Comparison of ENCODE assay signal across 9 mouse cellular contexts in genomic region chr11:49931853-49932252, GRCm38 (mm10). TPM values are rescaled to one million over a fixed set of nuclear protein-coding genes. Genes with fewer than 3 reads are reported as not detected.
DNase-seq lines count a peak whose midpoint lies in the region; ATAC-seq lines count a peak whose summit lies in the region.
"Had no signal": no experiment of that assay in that cellular context is flagged by ENCODE, and none has a peak within 500 bp of the region (broad histone marks: within the 10 kb centered on the region; RNA-seq: fewer than 3 reads in every experiment).

No protein-coding gene starts in this region.

- no peak overlapping the region for H3K9ac ChIP-seq in forebrain, embryonic 13.5 days

- peak; percentile 46 for ATAC-seq in forebrain, embryonic 13.5 days
- no peak for ATAC-seq in megakaryocyte-erythroid progenitor cell, adult 5-6 weeks (replicated peaks; ENCODE audit: low FRiP score, low TSS enrichment, poor library complexity, severe bottlenecking)

- no peaks in the 10 kb centered on the region for H3K36me3 ChIP-seq in forebrain, embryonic 13.5 days (ENCODE audit: poor library complexity, severe bottlenecking)

- 45% methylated on average over 7 of the region's 7 CpGs for WGBS in forebrain, embryonic 13.5 days

- H3K9me3 ChIP-seq in forebrain, embryonic 13.5 days (replicated peaks), result no peaks in the 10 kb centered on the region

- no peak overlapping the region for H3K4me2 ChIP-seq in forebrain, embryonic 13.5 days

- peak overlapping the region; percentile 57; the same call in 1 of the 2 replicates for H3K27ac ChIP-seq in forebrain, embryonic 13.5 days

- peaks cover 27% of the 10 kb centered on the region for H3K4me1 ChIP-seq in forebrain, embryonic 13.5 days

- peak; percentile 69 to 72 for DNase-seq in cerebellum, postnatal 10 days
- DNase-seq in cerebellum, adult 9-11 months, result no peak
- DNase-seq in 416B (ENCODE audit: low read depth), result peak; percentile 8
- peak; percentile 19 to 25 for DNase-seq in kidney, postnatal 36 days
- no peak for DNase-seq in Muller cell, postnatal 12 days (ENCODE audit: inconsistent ontology term)
- DNase-seq in right cerebral cortex, adult 2 months (ENCODE audit: low spot score in 2 of 2), result no peak

- H3K4me3 ChIP-seq in forebrain, embryonic 13.5 days, result no peak overlapping the region

- no peaks in the 10 kb centered on the region for H3K27me3 ChIP-seq in forebrain, embryonic 13.5 days

RNA-seq across cellular contexts. Expression of gene Rasgef1c, which starts 30.2 kb away (rescaled TPM):
- 5.7 and 6.3 TPM in 2 replicates for polyA plus RNA-seq in forebrain, embryonic 13.5 days (2015; fragmentation: Nextera tagmentation; extraction: Ambion mirVana)
- total RNA-seq in megakaryocyte-erythroid progenitor cell, adult 5-6 weeks (2014; fragmentation: Nextera tagmentation), result 1.4 and 5.6 TPM in 2 replicates
- total RNA-seq in megakaryocyte-erythroid progenitor cell, adult 5-6 weeks (2017), result 1.2 TPM in 2 replicates
- polyA plus RNA-seq: C2C12 had no signal

Comparison
In these comparisons a context has a peak if more than half of its experiments do, and no peak if none do; other contexts are left out.
1. DNase-seq: peak in cerebellum, postnatal 10 days (2 of 2), 416B (single experiment) and kidney, postnatal 36 days (2 of 2); none in cerebellum, adult 9-11 months (single experiment), Muller cell, postnatal 12 days (single experiment) and right cerebral cortex, adult 2 months (0 of 2).